33 mouse cellular contexts compared by ENCODE assay signal in the genomic region with DNA sequence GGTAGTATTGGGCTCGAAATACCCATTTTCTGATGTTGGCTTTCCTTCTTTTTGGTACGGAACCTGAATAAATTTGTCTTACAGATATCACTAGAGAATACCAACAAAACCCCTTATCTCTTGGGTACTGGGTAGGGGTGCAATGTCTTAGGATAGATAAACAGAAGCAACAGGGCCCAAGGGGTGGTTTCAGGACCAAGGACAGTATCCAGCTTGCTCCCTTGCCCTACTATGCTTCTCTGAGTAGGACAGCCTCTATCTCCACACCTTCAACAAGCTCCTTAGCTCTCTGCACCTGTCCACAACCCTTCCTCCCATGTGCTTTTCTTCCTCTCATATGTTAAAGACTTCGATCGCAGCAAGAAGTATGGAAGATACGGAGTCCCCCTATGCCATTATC.
A peak's percentile ranks its signal among the peaks of the same experiment; 100 is the strongest.
DNase-seq lines count a peak whose midpoint lies in the region; TF ChIP-seq lines count a peak whose summit lies in the region.
"Had no signal": no experiment of that assay in that cellular context is flagged by ENCODE, and none has a peak within 500 bp of the region (broad histone marks: within the 10 kb centered on the region; RNA-seq: fewer than 3 reads in every experiment).

No protein-coding gene starts in this region.

- TF ChIP-seq EP300 in MEL (IDR thresholded peaks at IDR 0.05; ENCODE audit: low read depth in 1 of 2, low read length in 2 of 2): peak in 1 of 2 experiments; percentile 14; a peak in 1 of 4 replicates

- H3K4me3 ChIP-seq in MEL (ENCODE audit: control insufficient read depth in 1 of 2, insufficient read depth in 1 of 2, low read depth in 2 of 2, low read length in 2 of 2) (no peak overlapping the region), myocyte (no peak overlapping the region)
- H3K4me3 ChIP-seq: embryonic facial prominence, embryonic 12.5 days; forebrain, embryonic 10.5 days; forebrain, embryonic 15.5 days; hindbrain, embryonic 13.5 days; limb, embryonic 13.5 days; liver, embryonic 15.5 days; lung, embryonic 15.5 days; megakaryocyte, embryonic 14.5 days; midbrain, embryonic 13.5 days; neural tube, embryonic 15.5 days; stomach, embryonic 15.5 days had no signal

- no peak overlapping the region for H3K4me2 ChIP-seq in myocyte (ENCODE audit: low read depth)
- H3K4me2 ChIP-seq: embryonic facial prominence, embryonic 12.5 days; forebrain, embryonic 15.5 days; heart, embryonic 11.5 days; hindbrain, embryonic 13.5 days; limb, embryonic 13.5 days; liver, embryonic 15.5 days; lung, embryonic 15.5 days; midbrain, embryonic 13.5 days; neural tube, embryonic 15.5 days; stomach, embryonic 15.5 days had no signal

- TF ChIP-seq POLR2A in MEL (IDR thresholded peaks at IDR 0.05; ENCODE audit: control insufficient read depth in 1 of 2, insufficient read depth in 1 of 2, low read depth in 1 of 2, low read length in 2 of 2, poor library complexity in 1 of 2) (no peak), myocyte (IDR thresholded peaks at IDR 0.05; ENCODE audit: insufficient read length, low read depth) (no peak)

- no peak overlapping the region for H3ac ChIP-seq in myocyte (ENCODE audit: control insufficient read depth, insufficient read length)

- no peaks in the 10 kb centered on the region for H3K79me2 ChIP-seq in MEL (ENCODE audit: control insufficient read depth, insufficient read depth, low read length, poor library complexity)
- H3K79me2 ChIP-seq in myocyte (ENCODE audit: control insufficient read depth, insufficient read depth): no peaks in the 10 kb centered on the region

- no peak for TF ChIP-seq CTCF in MEL (IDR thresholded peaks at IDR 0.05 in 2 of 3, conservative IDR thresholded peaks at IDR 0.05 in 1 of 3; ENCODE audit: control insufficient read depth in 1 of 3, insufficient read depth in 1 of 3, low read depth in 2 of 3, low read length in 3 of 3, poor library complexity in 1 of 3, severe bottlenecking in 1 of 3)

- no peak for TF ChIP-seq RAD21 in MEL (IDR thresholded peaks at IDR 0.05; ENCODE audit: low read depth, low read length)

- H3K9me3 ChIP-seq in MEL (replicated peaks; ENCODE audit: insufficient read depth, low read length): no peaks in the 10 kb centered on the region
- H3K9me3 ChIP-seq: embryonic facial prominence, embryonic 12.5 days; forebrain, embryonic 10.5 days; forebrain, embryonic 15.5 days; hindbrain, embryonic 13.5 days; limb, embryonic 13.5 days; liver, embryonic 15.5 days; lung, embryonic 15.5 days; megakaryocyte, embryonic 14.5 days; midbrain, embryonic 13.5 days; neural tube, embryonic 15.5 days; stomach, embryonic 15.5 days had no signal

- peak; percentile 6 for DNase-seq in thymus, postnatal 14 days
- no peak for DNase-seq in thymus, postnatal 25 days
- peak; percentile 68 for DNase-seq in MEL (ENCODE audit: low read depth, low spot score)
- DNase-seq in c-Kit-positive CD71-positive TER-119-negative erythroid progenitor cells, embryonic 14.5 days (ENCODE audit: low read depth): peak; percentile 42
- no peak for DNase-seq in adrenal gland, postnatal 10 days
- no peak for DNase-seq in retina, postnatal 1 day
- DNase-seq in left cerebral cortex, adult 11 months (ENCODE audit: low spot score): no peak
- DNase-seq: adrenal gland, postnatal 36 days; cerebellum, adult 11 months; cerebellum, adult 9-11 months; embryo, embryonic 11 days; gastrocnemius, postnatal 25 days; heart, adult 18-20 months; heart, postnatal 4 days; kidney, adult 11 months; kidney, postnatal 14 days; layer of hippocampus, adult 9-11 months; lung, postnatal 36 days; right cerebral cortex, postnatal 25 days had no signal

- H3K36me3 ChIP-seq in MEL (ENCODE audit: control insufficient read depth in 1 of 2, insufficient read depth in 2 of 2, low read length in 2 of 2): no peaks in the 10 kb centered on the region
- H3K36me3 ChIP-seq in myocyte (ENCODE audit: control insufficient read depth, insufficient read depth): no peaks in the 10 kb centered on the region
- H3K36me3 ChIP-seq: embryonic facial prominence, embryonic 12.5 days; forebrain, embryonic 10.5 days; forebrain, embryonic 15.5 days; hindbrain, embryonic 13.5 days; limb, embryonic 13.5 days; liver, embryonic 15.5 days; lung, embryonic 15.5 days; midbrain, embryonic 13.5 days; neural tube, embryonic 15.5 days; stomach, embryonic 15.5 days had no signal

- H3K27me3 ChIP-seq in MEL (ENCODE audit: control insufficient read depth in 1 of 2, insufficient read depth in 2 of 2, low read length in 2 of 2) (0 out of 4 replicates have a peak, but pooled peaks cover 0 to 1% of the 10 kb centered on the region in 2 experiments), myocyte (ENCODE audit: control insufficient read depth, insufficient read depth, insufficient read length) (no peaks in the 10 kb centered on the region)
- H3K27me3 ChIP-seq: embryonic facial prominence, embryonic 12.5 days; forebrain, embryonic 15.5 days; hindbrain, embryonic 13.5 days; limb, embryonic 13.5 days; liver, embryonic 15.5 days; lung, embryonic 15.5 days; midbrain, embryonic 13.5 days; neural tube, embryonic 15.5 days; Patski; stomach, embryonic 15.5 days had no signal

- H3K9ac ChIP-seq in MEL (ENCODE audit: control insufficient read depth, low read depth, low read length, poor library complexity, severe bottlenecking): no peak overlapping the region
- H3K9ac ChIP-seq: embryonic facial prominence, embryonic 12.5 days; forebrain, embryonic 15.5 days; hindbrain, embryonic 13.5 days; limb, embryonic 13.5 days; liver, embryonic 15.5 days; lung, embryonic 15.5 days; midbrain, embryonic 13.5 days; neural tube, embryonic 15.5 days; stomach, embryonic 15.5 days had no signal

- H3K4me1 ChIP-seq in MEL (ENCODE audit: control insufficient read depth in 1 of 2, insufficient read depth in 2 of 2, low read length in 2 of 2): no peaks in the 10 kb centered on the region

- no peak overlapping the region for H3K27ac ChIP-seq in MEL (ENCODE audit: control insufficient read depth, low read depth, low read length)
- H3K27ac ChIP-seq: embryonic facial prominence, embryonic 12.5 days; forebrain, embryonic 10.5 days; forebrain, embryonic 15.5 days; hindbrain, embryonic 13.5 days; limb, embryonic 13.5 days; liver, embryonic 15.5 days; lung, embryonic 15.5 days; midbrain, embryonic 13.5 days; neural tube, embryonic 15.5 days; stomach, embryonic 15.5 days had no signal

TF ChIP-seq in MEL, 35 proteins besides CTCF, POLR2A, EP300 and RAD21:
- TF ChIP-seq JUND (IDR thresholded peaks at IDR 0.05; ENCODE audit: low read depth, low read length): no peak
- TF ChIP-seq GATA1 (IDR thresholded peaks at IDR 0.05; ENCODE audit: low read depth, low read length): peak; percentile 36; the same call in 1 of the 2 replicates
- no peak for TF ChIP-seq USF2 (IDR thresholded peaks at IDR 0.05; ENCODE audit: borderline replicate concordance in 1 of 2, insufficient read depth in 1 of 2, low read depth in 1 of 2, low read length in 2 of 2)
- TF ChIP-seq ZKSCAN1 (IDR thresholded peaks at IDR 0.05; ENCODE audit: low read depth, low read length): peak; percentile 99
- TF ChIP-seq MXI1 (IDR thresholded peaks at IDR 0.05; ENCODE audit: low read depth, low read length): 0 out of 2 replicates have a peak, but pooled peaks have one; percentile 35
- peak; percentile 68 for TF ChIP-seq SIN3A (IDR thresholded peaks at IDR 0.05; ENCODE audit: low read length)

TF ChIP-seq in myocyte, 11 proteins besides CTCF, POLR2A, EP300 and RAD21:
- TF ChIP-seq TCF12 (IDR thresholded peaks at IDR 0.05; ENCODE audit: insufficient read depth, poor library complexity, severe bottlenecking): no peak
- peak; percentile 88 for TF ChIP-seq REST (IDR thresholded peaks at IDR 0.05; ENCODE audit: insufficient read depth, insufficient read length)

Comparison
In these comparisons a context has a peak if more than half of its experiments do, and no peak if none do; other contexts are left out.
1. DNase-seq: peak in thymus, postnatal 14 days (single experiment), MEL (single experiment) and c-Kit-positive CD71-positive TER-119-negative erythroid progenitor cells, embryonic 14.5 days (single experiment); none in thymus, postnatal 25 days (single experiment), adrenal gland, postnatal 10 days (single experiment), retina, postnatal 1 day (single experiment) and left cerebral cortex, adult 11 months (single experiment).